Mouse (Mus musculus): ENCODE results near the gene Fam222a. TPM values are rescaled to one million over a fixed set of nuclear protein-coding genes. Genes with fewer than 3 reads are reported as not detected.

Fam222a gene
- polyA plus RNA-seq (2012; rRNA removed) = 47.0 and 63.6 TPM in 2 replicates

GRCm38 (mm10) chr5:114567565-114568197 is at the start of gene Fam222a:
Gene Fam222a (plus strand): TSS chr5:114568016.

GRCm38 (mm10) chr5:114658255-114658654 is 90.4 kb downstream of the Fam222a start, which contains the start of gene Trpv4:
Gene Trpv4 (minus strand): TSS chr5:114658421.

Other genes with a start within 250 kb of the Fam222a start
- 123 and 135 TPM in 2 replicates for gene Kctd10, start 187.5 kb upstream of the Fam222a start, polyA plus RNA-seq (2012; rRNA removed)
- 90.5 and 103 TPM in 2 replicates for gene Ube3b, start 187.4 kb upstream of the Fam222a start, polyA plus RNA-seq (2012; rRNA removed)
- 20.7 and 21.7 TPM in 2 replicates for gene Mmab, start 124.0 kb upstream of the Fam222a start, polyA plus RNA-seq (2012; rRNA removed)
- 57.3 and 65.5 TPM in 2 replicates for gene Mvk, start 123.7 kb upstream of the Fam222a start, polyA plus RNA-seq (2012; rRNA removed)
- gene Trpv4, start 90.4 kb downstream of the Fam222a start, polyA plus RNA-seq (2012; rRNA removed) = 15.0 and 18.1 TPM in 2 replicates
- gene Gltp, start 123.0 kb downstream of the Fam222a start, polyA plus RNA-seq (2012; rRNA removed) = 89.3 and 108 TPM in 2 replicates
- gene Tchp, start 139.7 kb downstream of the Fam222a start, polyA plus RNA-seq (2012; rRNA removed) = 17.0 TPM in 2 replicates
- 79.4 and 87.0 TPM in 2 replicates for gene Ankrd13a, start 206.7 kb downstream of the Fam222a start, polyA plus RNA-seq (2012; rRNA removed)
- 59.4 and 63.5 TPM in 2 replicates for gene Git2, start 207.5 kb downstream of the Fam222a start, polyA plus RNA-seq (2012; rRNA removed)